Mouse (Mus musculus): ENCODE measurements at regions not wholly inside any gene's neighbourhood (a gene's known extent, or its start where the extent isn't known, plus 50 kb on each side); places are given as distances from the start of the nearest gene placed in this dataset.

DNA sequence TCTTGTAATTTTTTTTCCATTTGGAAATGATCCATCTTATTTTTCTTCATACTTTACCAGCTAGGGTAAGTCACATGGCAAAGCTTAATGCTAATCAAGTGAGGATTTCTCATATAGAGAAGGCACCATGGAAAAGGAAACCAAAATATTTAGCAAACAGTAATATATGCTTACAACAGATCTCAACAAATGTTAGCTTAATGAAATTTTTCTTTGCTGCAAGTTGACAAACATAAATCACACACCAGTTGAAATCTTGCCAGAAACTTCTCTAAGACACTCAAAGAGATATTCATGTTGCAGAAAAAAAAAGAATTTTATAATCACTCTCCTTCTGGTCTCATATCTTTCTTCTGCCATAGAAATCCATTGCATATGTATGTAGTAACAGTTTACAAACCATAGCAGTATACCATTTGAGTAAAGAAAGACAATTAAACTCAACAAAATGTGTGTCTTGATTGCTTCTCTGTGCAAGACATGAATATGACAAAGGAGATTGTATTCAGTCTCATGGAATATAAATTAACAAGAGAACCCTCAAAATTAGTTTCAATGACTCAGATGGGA, 408.3 kb upstream of the Gm10306 start:
- TF ChIP-seq CTCF (IDR thresholded peaks at IDR 0.05; ENCODE audit: low read depth) (no peak), EP300 (IDR thresholded peaks at IDR 0.05; ENCODE audit: low read depth) (no peak)
- Histone ChIP-seq H3K9me3 (replicated peaks; ENCODE audit: control insufficient read depth, low read length) (no peaks in the 10 kb centered on the region), H3K36me3 (replicated peaks; ENCODE audit: control insufficient read depth, insufficient read depth, low read length) (no peaks in the 10 kb centered on the region), H3K4me1 (ENCODE audit: control insufficient read depth, insufficient read depth) (no peaks in the 10 kb centered on the region), H3K4me3 (ENCODE audit: low read depth, low read length) (no peak overlapping the region), H3K4me2 (ENCODE audit: low read depth, low read length) (no peak overlapping the region), H3K27ac (ENCODE audit: low read depth) (no peak overlapping the region), H3K27me3 (ENCODE audit: control insufficient read depth, insufficient read depth, low read length) (no peaks in the 10 kb centered on the region), H3K9ac (replicated peaks; ENCODE audit: low read depth, low read length) (no peak overlapping the region)
- DNase-seq (ENCODE audit: low spot score) (no peak), ATAC-seq (ENCODE audit: insufficient read depth, low read depth) (no peak)

GRCm38 (mm10) chr4:94149056-94149455, 407.3 kb upstream of the Gm10306 start:
- Histone ChIP-seq H3K4me1 (ENCODE audit: control insufficient read depth, insufficient read depth) (no peaks in the 10 kb centered on the region), H3K27me3 (ENCODE audit: control insufficient read depth, insufficient read depth, low read length) (no peaks in the 10 kb centered on the region), H3K9me3 (replicated peaks; ENCODE audit: control insufficient read depth, low read length) (no peaks in the 10 kb centered on the region), H3K4me3 (ENCODE audit: low read depth, low read length) (no peak overlapping the region), H3K27ac (ENCODE audit: low read depth) (no peak overlapping the region), H3K9ac (replicated peaks; ENCODE audit: low read depth, low read length) (no peak overlapping the region), H3K4me2 (ENCODE audit: low read depth, low read length) (no peak overlapping the region), H3K36me3 (replicated peaks; ENCODE audit: control insufficient read depth, insufficient read depth, low read length) (no peaks in the 10 kb centered on the region)
- TF ChIP-seq CTCF (IDR thresholded peaks at IDR 0.05; ENCODE audit: low read depth) (no peak), EP300 (IDR thresholded peaks at IDR 0.05; ENCODE audit: low read depth) (no peak)
- no peak for ATAC-seq (ENCODE audit: insufficient read depth, low read depth)
- DNase-seq (ENCODE audit: low spot score): no peak
- WGBS: 63% methylated on average over 3 of the region's 3 CpGs

GRCm38 (mm10) chr4:94160620-94161019, 395.7 kb upstream of the Gm10306 start:
- Histone ChIP-seq H3K4me2 (ENCODE audit: low read depth, low read length) (no peak overlapping the region), H3K9me3 (replicated peaks; ENCODE audit: control insufficient read depth, low read length) (no peaks in the 10 kb centered on the region), H3K4me3 (ENCODE audit: low read depth, low read length) (no peak overlapping the region), H3K4me1 (ENCODE audit: control insufficient read depth, insufficient read depth) (no peaks in the 10 kb centered on the region), H3K9ac (replicated peaks; ENCODE audit: low read depth, low read length) (no peak overlapping the region), H3K27me3 (ENCODE audit: control insufficient read depth, insufficient read depth, low read length) (no peaks in the 10 kb centered on the region), H3K36me3 (replicated peaks; ENCODE audit: control insufficient read depth, insufficient read depth, low read length) (no peaks in the 10 kb centered on the region), H3K27ac (ENCODE audit: low read depth) (no peak overlapping the region)
- no peak for DNase-seq (ENCODE audit: low spot score)
- TF ChIP-seq CTCF (IDR thresholded peaks at IDR 0.05; ENCODE audit: low read depth) (no peak), EP300 (IDR thresholded peaks at IDR 0.05; ENCODE audit: low read depth) (no peak)
- WGBS: 59% methylated on average over 2 of the region's 2 CpGs
- no peak for ATAC-seq (ENCODE audit: insufficient read depth, low read depth)

GRCm38 (mm10) chr4:94173096-94173495, 383.2 kb upstream of the Gm10306 start:
- WGBS: 67% methylated on average over 2 of the region's 2 CpGs
- no peak for TF ChIP-seq EP300 (IDR thresholded peaks at IDR 0.05; ENCODE audit: low read depth)
- TF ChIP-seq CTCF (IDR thresholded peaks at IDR 0.05; ENCODE audit: low read depth): no peak

DNA sequence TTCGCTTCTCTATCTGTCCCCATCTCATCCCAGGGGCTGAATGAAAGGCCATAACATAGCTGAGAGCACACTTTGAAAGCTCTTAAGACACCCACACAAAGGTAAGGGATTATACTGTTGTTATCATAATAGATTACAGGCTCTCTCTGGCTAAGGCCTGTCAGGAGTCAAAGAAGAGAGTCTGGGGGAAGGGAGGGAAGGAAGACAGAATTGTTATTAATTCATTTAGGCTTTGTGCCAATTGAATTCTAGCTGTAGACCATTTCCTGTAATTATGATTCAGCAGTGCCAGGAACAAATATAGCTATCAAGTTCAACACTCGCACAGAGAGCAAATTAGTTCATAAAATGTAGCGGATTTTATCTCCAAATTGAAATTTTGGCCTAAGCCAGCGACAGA, 369.3 kb upstream of the Gm10306 start:
- Histone ChIP-seq H3K9me3 (replicated peaks; ENCODE audit: control insufficient read depth, low read length) (no peaks in the 10 kb centered on the region), H3K9ac (replicated peaks; ENCODE audit: low read depth, low read length) (no peak overlapping the region), H3K36me3 (replicated peaks; ENCODE audit: control insufficient read depth, insufficient read depth, low read length) (no peaks in the 10 kb centered on the region), H3K4me2 (ENCODE audit: low read depth, low read length) (no peak overlapping the region), H3K4me3 (ENCODE audit: low read depth, low read length) (no peak overlapping the region), H3K27me3 (ENCODE audit: control insufficient read depth, insufficient read depth, low read length) (no peaks in the 10 kb centered on the region), H3K4me1 (ENCODE audit: control insufficient read depth, insufficient read depth) (no peaks in the 10 kb centered on the region), H3K27ac (ENCODE audit: low read depth) (no peak overlapping the region)
- DNase-seq (ENCODE audit: low spot score): no peak
- no peak for TF ChIP-seq CTCF (IDR thresholded peaks at IDR 0.05; ENCODE audit: low read depth)
- TF ChIP-seq EP300 (IDR thresholded peaks at IDR 0.05; ENCODE audit: low read depth): no peak
- no peak for ATAC-seq (ENCODE audit: insufficient read depth, low read depth)
- WGBS: 38% methylated on average over 4 of the region's 4 CpGs

More at GRCm38 (mm10) chr4:94173096-94173495, 383.2 kb upstream of the Gm10306 start:
- H3K4me1 ChIP-seq (ENCODE audit: control insufficient read depth, insufficient read depth): no peaks in the 10 kb centered on the region
- H3K36me3 ChIP-seq (replicated peaks; ENCODE audit: control insufficient read depth, insufficient read depth, low read length): no peaks in the 10 kb centered on the region
- ATAC-seq (ENCODE audit: insufficient read depth, low read depth) (no peak), DNase-seq (ENCODE audit: low spot score) (no peak)
- no peaks in the 10 kb centered on the region for H3K9me3 ChIP-seq (replicated peaks; ENCODE audit: control insufficient read depth, low read length)
- H3K9ac ChIP-seq (replicated peaks; ENCODE audit: low read depth, low read length): no peak overlapping the region
- H3K4me2 ChIP-seq (ENCODE audit: low read depth, low read length): no peak overlapping the region
- no peak overlapping the region for H3K27ac ChIP-seq (ENCODE audit: low read depth)
- no peaks in the 10 kb centered on the region for H3K27me3 ChIP-seq (ENCODE audit: control insufficient read depth, insufficient read depth, low read length)
- H3K4me3 ChIP-seq (ENCODE audit: low read depth, low read length): no peak overlapping the region

- Histone ChIP-seq H3K9me3 (replicated peaks; ENCODE audit: control insufficient read depth, low read length) (no peaks in the 10 kb centered on the region), H3K4me1 (ENCODE audit: control insufficient read depth, insufficient read depth) (no peaks in the 10 kb centered on the region), H3K4me3 (ENCODE audit: low read depth, low read length) (no peak overlapping the region), H3K36me3 (replicated peaks; ENCODE audit: control insufficient read depth, insufficient read depth, low read length) (no peaks in the 10 kb centered on the region), H3K27me3 (ENCODE audit: control insufficient read depth, insufficient read depth, low read length) (no peaks in the 10 kb centered on the region), H3K27ac (ENCODE audit: low read depth) (no peak overlapping the region), H3K9ac (replicated peaks; ENCODE audit: low read depth, low read length) (no peak overlapping the region), H3K4me2 (ENCODE audit: low read depth, low read length) (no peak overlapping the region)
- no peak for TF ChIP-seq EP300 (IDR thresholded peaks at IDR 0.05; ENCODE audit: low read depth)
- no peak for TF ChIP-seq CTCF (IDR thresholded peaks at IDR 0.05; ENCODE audit: low read depth)
- ATAC-seq (ENCODE audit: insufficient read depth, low read depth) (no peak), DNase-seq (ENCODE audit: low spot score) (no peak)
- WGBS: 45% methylated on average over 2 of the region's 2 CpGs
Measured at GRCm38 (mm10) chr4:94188354-94188753, 368.0 kb upstream of the Gm10306 start.

Measured in heart, postnatal 0 days (tissue).